Mouse (Mus musculus) heart, embryonic 12.5 days (tissue): ENCODE measurements at regions not wholly inside any gene's neighbourhood (a gene's known extent, or its start where the extent isn't known, plus 50 kb on each side); places are given as distances from the start of the nearest gene placed in this dataset.

ENCODE experiments used
- ATAC-seq: fragments of 200-750 bp; cut with Nextera tagmentation; 2 replicates; pipeline ENCODE4 v1.8.0; 2017; ENCODE audit warnings: moderate TSS enrichment, moderate library complexity; ENCODE audit not compliant: insufficient number of reproducible peaks, low FRiP score
- H3K27ac ChIP-seq: fragments of 300-500 bp; sonication (generic); 2 replicates; pipeline ENCODE4 v1.5.1; 2016; ENCODE audit warnings: mild to moderate bottlenecking, moderate library complexity; ENCODE audit not compliant: poor library complexity, severe bottlenecking
- H3K27me3 ChIP-seq: fragments of 300-500 bp; sonication (generic); replicated peaks from 2 replicates; pipeline ENCODE4 v1.6.1; 2016; ENCODE audit warnings: mild to moderate bottlenecking, moderate library complexity
- H3K36me3 ChIP-seq: fragments of 300-500 bp; sonication (generic); 2 replicates; pipeline ENCODE4 v1.6.1; 2016; ENCODE audit warnings: mild to moderate bottlenecking, moderate library complexity
- H3K4me1 ChIP-seq: fragments of 300-500 bp; sonication (generic); replicated peaks from 2 replicates; pipeline ENCODE4 v1.6.1; 2016; ENCODE audit warnings: mild to moderate bottlenecking
- H3K4me2 ChIP-seq: fragments of 300-500 bp; sonication (generic); 2 replicates; pipeline ENCODE4 v1.6.1; 2016; ENCODE audit warnings: mild to moderate bottlenecking, moderate library complexity
- H3K4me3 ChIP-seq: fragments of 300-500 bp; sonication (generic); 2 replicates; pipeline ENCODE4 v1.5.1; 2016; ENCODE audit warnings: mild to moderate bottlenecking
- H3K9ac ChIP-seq: fragments of 300-500 bp; sonication (generic); 2 replicates; pipeline ENCODE4 v1.6.1; 2016; ENCODE audit warnings: mild to moderate bottlenecking, moderate library complexity
- H3K9me3 ChIP-seq: fragments of 300-500 bp; sonication (generic); replicated peaks from 2 replicates; pipeline ENCODE4 v1.6.1; 2016; ENCODE audit warnings: mild to moderate bottlenecking, moderate library complexity
- WGBS: fragments of 180-500 bp; shearing (Covaris S2); methylation state at CpG from one replicate; pipeline ENCODE4 v1.1.7; 2016; 5-methylcytosine and 5-hydroxymethylcytosine counted together

DNA sequence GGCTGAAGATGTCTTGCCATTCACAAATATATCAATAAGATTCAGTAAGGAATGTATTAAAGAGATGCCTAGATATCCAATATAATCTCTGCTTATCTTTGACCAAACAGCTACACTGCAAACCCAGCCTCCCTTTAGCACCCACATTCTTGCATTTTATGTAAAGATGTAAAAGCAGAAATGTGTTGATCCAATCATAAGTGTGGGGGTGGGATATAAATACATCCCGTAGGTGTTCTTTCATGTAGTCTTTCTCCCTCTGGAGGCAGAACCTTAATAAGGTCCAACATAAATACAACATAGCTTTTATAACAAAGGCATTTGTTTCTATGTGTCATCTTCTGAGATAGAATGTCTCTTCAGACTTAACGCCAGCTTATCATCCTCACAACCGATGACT is 637.1 kb upstream of the Flrt2 start:
- Histone ChIP-seq H3K4me2 (no peak overlapping the region), H3K36me3 (no peaks in the 10 kb centered on the region), H3K9me3 (no peaks in the 10 kb centered on the region), H3K4me3 (no peak overlapping the region), H3K27me3 (no peaks in the 10 kb centered on the region), H3K4me1 (no peaks in the 10 kb centered on the region), H3K9ac (no peak overlapping the region), H3K27ac (no peak overlapping the region)
- 74% methylated on average over 3 of the region's 3 CpGs for WGBS
- no peak for ATAC-seq

DNA sequence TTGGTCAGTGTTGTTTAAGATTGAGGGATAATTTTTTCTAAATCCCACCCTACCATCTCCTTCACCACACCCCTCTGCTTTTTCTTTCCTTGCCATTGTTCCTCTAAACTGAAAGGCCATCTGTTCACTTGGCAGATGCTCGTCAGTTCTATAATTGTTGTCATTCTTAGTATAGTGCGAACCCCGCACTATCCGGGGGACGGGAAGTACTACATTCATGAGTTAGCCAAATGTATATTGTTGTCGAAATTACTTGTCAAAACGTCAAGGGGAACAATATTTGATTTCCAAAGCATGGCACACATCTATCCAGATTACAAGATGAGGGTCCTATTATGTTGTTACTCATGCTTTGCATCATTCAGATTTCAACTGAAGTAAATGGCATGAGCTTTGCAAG is 635.1 kb upstream of the Flrt2 start:
- H3K36me3 ChIP-seq, result no peaks in the 10 kb centered on the region
- no peak overlapping the region for H3K27ac ChIP-seq
- no peak overlapping the region for H3K9ac ChIP-seq
- H3K4me2 ChIP-seq, result no peak overlapping the region
- ATAC-seq, result no peak
- no peak overlapping the region for H3K4me3 ChIP-seq
- no peaks in the 10 kb centered on the region for H3K27me3 ChIP-seq
- 83% methylated on average over 7 of the region's 7 CpGs for WGBS
- H3K4me1 ChIP-seq, result no peaks in the 10 kb centered on the region
- no peaks in the 10 kb centered on the region for H3K9me3 ChIP-seq

DNA sequence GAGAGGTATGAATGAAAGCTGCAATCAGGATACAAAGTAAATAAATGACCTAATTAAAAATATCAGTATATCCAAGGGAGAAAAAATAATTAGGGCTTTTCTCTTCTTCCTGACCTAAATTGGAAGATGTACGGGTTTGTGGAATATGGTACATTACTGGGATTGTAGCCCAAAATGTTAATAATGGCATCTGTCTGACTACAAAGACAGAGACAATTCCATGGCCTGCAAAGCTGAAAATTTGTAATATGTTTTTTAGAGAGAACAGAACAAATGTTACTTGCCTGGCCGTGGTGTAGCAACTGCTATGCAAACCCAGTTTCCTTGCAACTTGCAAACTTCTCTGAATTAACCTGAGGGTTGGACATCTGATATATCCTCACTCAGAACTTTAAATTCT is 632.6 kb upstream of the Flrt2 start:
- WGBS, result 80% methylated on average over 2 of the region's 2 CpGs
- Histone ChIP-seq H3K27me3 (no peaks in the 10 kb centered on the region), H3K4me3 (no peak overlapping the region), H3K9ac (no peak overlapping the region), H3K4me2 (no peak overlapping the region), H3K9me3 (no peaks in the 10 kb centered on the region), H3K27ac (no peak overlapping the region), H3K4me1 (no peaks in the 10 kb centered on the region), H3K36me3 (no peaks in the 10 kb centered on the region)
- ATAC-seq, result no peak

DNA sequence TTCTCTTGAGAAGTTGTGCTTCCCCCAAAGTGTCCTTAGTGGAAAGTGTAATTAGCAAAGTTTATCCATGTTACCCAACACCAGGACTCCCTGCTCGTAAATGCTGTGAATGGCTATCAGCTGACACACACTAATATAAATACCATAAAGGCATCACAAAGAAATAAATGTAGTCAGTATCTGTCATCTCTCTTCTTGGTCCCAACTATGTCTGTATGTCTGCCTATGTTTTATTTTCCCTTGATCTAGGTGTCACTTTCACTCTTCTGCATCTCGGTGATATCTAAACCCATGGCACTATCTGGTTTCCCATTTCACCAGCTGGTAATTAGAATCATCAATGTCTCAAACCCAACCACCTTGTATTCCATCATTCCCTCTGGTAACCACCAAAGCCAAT is 619.7 kb upstream of the Flrt2 start:
- Histone ChIP-seq H3K36me3 (no peaks in the 10 kb centered on the region), H3K9me3 (no peaks in the 10 kb centered on the region), H3K4me3 (no peak overlapping the region), H3K4me2 (no peak overlapping the region), H3K9ac (no peak overlapping the region), H3K27me3 (no peaks in the 10 kb centered on the region), H3K4me1 (no peaks in the 10 kb centered on the region), H3K27ac (no peak overlapping the region)
- WGBS, result 69% methylated on average over 2 of the region's 2 CpGs
- ATAC-seq, result no peak

GRCm38 (mm10) chr12:95119223-95119952 is 572.6 kb upstream of the Flrt2 start:
- Histone ChIP-seq H3K27ac (no peak overlapping the region), H3K4me3 (no peak overlapping the region), H3K36me3 (no peaks in the 10 kb centered on the region), H3K4me1 (no peaks in the 10 kb centered on the region), H3K4me2 (no peak overlapping the region), H3K9ac (no peak overlapping the region), H3K27me3 (no peaks in the 10 kb centered on the region), H3K9me3 (no peaks in the 10 kb centered on the region)
- 72% methylated on average over 3 of the region's 3 CpGs for WGBS
- no peak for ATAC-seq

DNA sequence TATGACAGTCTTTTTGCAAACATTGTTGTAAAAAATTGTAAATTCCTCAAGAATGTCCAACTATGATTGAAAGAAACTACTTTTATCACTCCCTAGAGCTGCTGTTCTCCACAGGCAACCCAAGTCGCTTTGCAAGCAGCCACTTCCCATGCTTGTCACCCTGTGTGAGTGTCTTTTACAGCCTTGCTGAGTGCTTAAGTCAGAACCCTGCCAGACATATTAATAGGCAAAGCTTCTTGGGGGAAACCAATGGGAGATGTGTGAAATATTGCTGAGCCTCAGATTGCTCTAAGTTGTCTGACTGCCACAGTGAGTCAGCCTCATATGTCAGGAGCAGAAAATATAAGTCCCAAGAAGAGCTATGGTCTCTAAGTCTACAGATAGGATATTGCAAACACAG is 559.2 kb upstream of the Flrt2 start:
- ATAC-seq, result no peak
- Histone ChIP-seq H3K27ac (no peak overlapping the region), H3K4me1 (no peaks in the 10 kb centered on the region), H3K36me3 (no peaks in the 10 kb centered on the region), H3K27me3 (no peaks in the 10 kb centered on the region), H3K4me2 (no peak overlapping the region), H3K9ac (no peak overlapping the region), H3K4me3 (no peak overlapping the region), H3K9me3 (no peaks in the 10 kb centered on the region)
- WGBS, result 55% methylated on average over 1 of the region's 1 CpGs

DNA sequence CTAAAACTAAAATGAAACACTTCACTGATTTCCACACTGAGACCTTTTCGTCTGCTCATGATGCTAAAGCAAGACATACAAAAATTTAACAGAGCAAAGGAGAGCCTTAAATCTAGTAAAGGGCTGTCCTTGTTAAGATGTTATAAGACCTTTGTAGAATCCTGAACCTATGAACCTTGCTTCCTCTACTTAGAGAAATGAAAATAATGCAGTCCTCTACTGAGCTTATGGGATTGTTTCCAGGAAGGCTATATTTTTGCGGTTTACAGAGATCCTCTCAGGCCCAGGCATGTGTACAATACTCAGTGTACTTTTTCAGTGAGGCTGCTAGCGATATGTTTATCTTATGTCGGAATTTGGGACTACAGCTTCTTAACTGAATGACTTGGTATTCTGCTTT is 558.5 kb upstream of the Flrt2 start:
- ATAC-seq, result no peak
- Histone ChIP-seq H3K36me3 (no peaks in the 10 kb centered on the region), H3K4me3 (no peak overlapping the region), H3K27ac (no peak overlapping the region), H3K27me3 (no peaks in the 10 kb centered on the region), H3K9me3 (no peaks in the 10 kb centered on the region), H3K4me2 (no peak overlapping the region), H3K9ac (no peak overlapping the region), H3K4me1 (no peaks in the 10 kb centered on the region)
- WGBS, result 71% methylated on average over 4 of the region's 4 CpGs

DNA sequence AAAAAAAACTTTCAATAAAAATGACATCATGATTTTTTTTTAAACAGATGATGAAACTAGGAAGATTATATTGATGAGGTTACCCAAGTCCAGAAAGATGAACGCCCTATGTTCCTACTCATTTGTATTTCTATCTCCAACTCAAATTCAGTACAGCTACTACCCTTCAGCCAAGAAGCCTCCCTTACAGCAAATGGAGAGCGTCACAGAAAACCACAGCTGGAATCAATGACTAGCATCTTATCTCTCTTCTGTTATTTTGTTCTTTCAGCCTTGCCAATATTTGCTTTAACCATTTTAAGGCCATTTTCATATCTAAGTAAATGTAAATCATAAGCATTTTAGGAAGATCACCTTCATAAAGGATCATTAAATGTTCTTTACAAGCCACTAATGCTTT is 553.9 kb upstream of the Flrt2 start:
- 76% methylated on average over 2 of the region's 2 CpGs for WGBS

GRCm38 (mm10) chr12:95171051-95171450 is 521.0 kb upstream of the Flrt2 start:
- no peak overlapping the region for H3K27ac ChIP-seq
- H3K4me2 ChIP-seq, result no peak overlapping the region
- H3K9ac ChIP-seq, result no peak overlapping the region
- no peaks in the 10 kb centered on the region for H3K27me3 ChIP-seq
- no peak overlapping the region for H3K4me3 ChIP-seq
- WGBS, result 53% methylated on average over 2 of the region's 2 CpGs
- no peak for ATAC-seq
- no peaks in the 10 kb centered on the region for H3K36me3 ChIP-seq
- 0 out of 2 replicates have a peak, but pooled peaks cover 3% of the 10 kb centered on the region for H3K4me1 ChIP-seq
- no peaks in the 10 kb centered on the region for H3K9me3 ChIP-seq

More for the DNA sequence above, 553.9 kb upstream of the Flrt2 start:
- Histone ChIP-seq H3K4me2 (no peak overlapping the region), H3K36me3 (no peaks in the 10 kb centered on the region), H3K9me3 (no peaks in the 10 kb centered on the region), H3K27ac (no peak overlapping the region), H3K4me1 (no peaks in the 10 kb centered on the region), H3K4me3 (no peak overlapping the region), H3K27me3 (no peaks in the 10 kb centered on the region), H3K9ac (no peak overlapping the region)
- ATAC-seq, result no peak

DNA sequence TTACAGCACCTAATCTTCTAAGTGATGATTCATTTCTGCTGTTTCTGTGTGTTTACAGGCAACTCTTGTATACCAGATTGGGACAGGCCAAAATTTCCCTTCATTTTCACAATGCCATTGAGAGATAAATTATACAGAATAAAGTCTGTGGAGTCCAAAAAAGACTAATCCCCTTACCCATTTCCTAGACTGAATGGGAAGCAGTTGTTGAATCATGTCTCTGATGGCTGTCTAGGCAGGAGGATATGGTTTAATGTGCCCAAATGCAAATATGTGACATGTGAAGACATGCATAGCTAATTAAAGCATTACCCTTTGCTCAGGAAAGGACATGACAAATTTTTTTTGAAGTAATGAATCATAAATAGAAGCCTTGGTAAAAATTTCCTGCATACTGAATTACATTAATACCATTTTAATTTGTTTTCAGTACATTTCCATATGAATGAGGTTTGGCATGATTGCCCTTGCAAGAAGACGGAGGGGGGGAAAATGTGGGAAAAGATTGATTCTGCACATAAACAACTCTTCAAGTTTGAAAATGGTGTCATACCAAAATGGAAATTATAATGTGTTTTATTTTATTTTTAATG is 518.1 kb upstream of the Flrt2 start:
- no peaks in the 10 kb centered on the region for H3K9me3 ChIP-seq
- no peaks in the 10 kb centered on the region for H3K27me3 ChIP-seq
- no peak overlapping the region for H3K27ac ChIP-seq
- WGBS, result 86% methylated on average over 1 of the region's 1 CpGs
- 0 out of 2 replicates have a peak, but pooled peaks cover 4% of the 10 kb centered on the region for H3K4me1 ChIP-seq
- H3K4me2 ChIP-seq, result no peak overlapping the region
- ATAC-seq, result no peak
- H3K9ac ChIP-seq, result no peak overlapping the region
- H3K4me3 ChIP-seq, result no peak overlapping the region
- H3K36me3 ChIP-seq, result no peaks in the 10 kb centered on the region

DNA sequence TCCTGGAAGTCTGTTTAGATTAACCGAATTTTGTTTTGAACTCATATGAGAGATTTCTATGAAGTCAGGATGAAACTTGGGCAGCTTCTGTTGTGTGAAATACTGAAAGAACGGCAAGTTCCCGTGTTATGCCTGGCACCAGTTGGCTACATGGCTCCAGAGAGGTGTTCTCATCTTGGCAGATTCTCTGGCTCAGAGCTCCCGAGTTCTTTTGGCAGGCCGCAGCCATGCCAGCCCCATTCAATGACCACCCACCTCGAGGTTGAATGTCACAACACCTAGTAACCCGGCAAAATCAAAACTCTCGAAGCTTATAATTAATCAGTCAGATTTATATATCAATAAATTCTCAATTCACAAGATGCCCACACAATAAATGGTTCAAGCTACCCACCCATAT is 489.5 kb upstream of the Flrt2 start:
- H3K27ac ChIP-seq, result no peak overlapping the region
- H3K9me3 ChIP-seq, result no peaks in the 10 kb centered on the region
- WGBS, result 90% methylated on average over 8 of the region's 8 CpGs
- H3K36me3 ChIP-seq, result no peaks in the 10 kb centered on the region
- H3K4me3 ChIP-seq, result no peak overlapping the region
- H3K4me2 ChIP-seq, result no peak overlapping the region
- no peaks in the 10 kb centered on the region for H3K27me3 ChIP-seq
- H3K4me1 ChIP-seq, result no peaks in the 10 kb centered on the region
- no peak overlapping the region for H3K9ac ChIP-seq
- ATAC-seq, result no peak

- H3K27me3 ChIP-seq, result no peaks in the 10 kb centered on the region
- no peak overlapping the region for H3K4me3 ChIP-seq
- no peak for ATAC-seq
- H3K4me2 ChIP-seq, result no peak overlapping the region
- H3K27ac ChIP-seq, result no peak overlapping the region
- H3K36me3 ChIP-seq, result no peaks in the 10 kb centered on the region
- no peaks in the 10 kb centered on the region for H3K9me3 ChIP-seq
- no peaks in the 10 kb centered on the region for H3K4me1 ChIP-seq
- H3K9ac ChIP-seq, result no peak overlapping the region
- 54% methylated on average over 3 of the region's 3 CpGs for WGBS
These were observed 486.9 kb upstream of the Flrt2 start for GRCm38 (mm10) chr12:95205081-95205480.
